Mouse (Mus musculus) cortical plate, adult 2 months (tissue): ENCODE results near the gene Adamts12.

Experiments used
- CTCF ChIP-seq: fragments of 200-500 bp; IDR thresholded peaks from 2 replicates; pipeline ENCODE4 v1.5.1; 2011; ENCODE audit warnings: mild to moderate bottlenecking, control low read depth, low read length; ENCODE audit not compliant: insufficient read depth; ENCODE audit errors: extremely low read depth
- POLR2A ChIP-seq: fragments of 200-500 bp; IDR thresholded peaks from 2 replicates; pipeline ENCODE4 v1.6.1; 2011; ENCODE audit warnings: mild to moderate bottlenecking, low read length, control low read depth; ENCODE audit not compliant: insufficient read depth; ENCODE audit errors: extremely low read depth

DNA sequence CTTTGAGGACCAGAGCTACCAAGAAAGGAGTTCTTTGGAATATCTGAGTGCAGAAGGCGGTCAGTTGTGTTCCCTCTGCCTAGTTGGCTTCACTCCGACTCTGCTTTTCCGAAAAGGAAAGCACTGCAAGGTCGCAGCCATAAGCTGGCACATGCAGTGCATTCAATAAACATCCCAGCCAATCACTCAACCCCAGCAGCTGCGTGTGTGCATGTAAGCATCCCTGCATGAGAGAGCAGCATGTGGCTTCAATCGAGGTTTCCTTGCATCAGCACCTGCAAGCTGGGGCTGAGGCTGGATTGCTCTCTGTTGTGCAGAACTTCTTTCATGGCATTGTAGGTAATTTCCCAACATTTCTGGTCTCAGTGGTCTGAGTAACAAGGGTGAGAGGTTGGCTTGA lies 230.4 kb downstream of the Adamts12 start:
- no peak for TF ChIP-seq CTCF
- no peak for TF ChIP-seq POLR2A
